Mouse (Mus musculus): Measurements from ENCODE around the gene Acap1.

- TF ChIP-seq CTCF (IDR thresholded peaks at IDR 0.05; ENCODE audit: low read depth), result no peak
- no peak for TF ChIP-seq EP300 (IDR thresholded peaks at IDR 0.05; ENCODE audit: low read depth)
Measured at GRCm38 (mm10) chr11:69836703-69837576, 58.4 kb downstream of the Acap1 start.
